Mouse (Mus musculus) kidney, postnatal 0 days (tissue): ENCODE data around the gene Pcdh9. TPM values are rescaled to one million over a fixed set of nuclear protein-coding genes. Genes with fewer than 3 reads are reported as not detected.

Source experiments
- ATAC-seq: fragments of 200-750 bp; cut with Nextera tagmentation; replicated peaks from 2 replicates; pipeline ENCODE4 v1.8.0; 2017; ENCODE audit warnings: low read depth, moderate number of reproducible peaks, moderate TSS enrichment, moderate library complexity; ENCODE audit not compliant: low FRiP score
- DNase-seq: peaks from one replicate; pipeline ENCODE4 v3.0.0-alpha.2; 2016; ENCODE audit warnings: low spot score
- H3K27ac ChIP-seq: fragments of 300-500 bp; sonication (generic); 2 replicates; pipeline ENCODE4 v1.5.1; 2014; ENCODE audit warnings: mild to moderate bottlenecking
- H3K27me3 ChIP-seq: fragments of 300-500 bp; sonication (generic); 2 replicates; pipeline ENCODE4 v1.6.1; 2014; ENCODE audit warnings: low read length, mixed read lengths; ENCODE audit not compliant: insufficient read depth
- H3K36me3 ChIP-seq: fragments of 300-500 bp; sonication (generic); 2 replicates; pipeline ENCODE4 v1.6.1; 2014; ENCODE audit warnings: low read length, mixed read lengths; ENCODE audit not compliant: insufficient read depth
- H3K4me1 ChIP-seq: fragments of 300-500 bp; sonication (generic); replicated peaks from 2 replicates; pipeline ENCODE4 v1.6.1; 2014; ENCODE audit warnings: antibody characterized with exemption, low read length, mixed read lengths; ENCODE audit not compliant: insufficient read depth
- H3K4me2 ChIP-seq: fragments of 300-500 bp; sonication (generic); 2 replicates; pipeline ENCODE4 v1.6.1; 2014; ENCODE audit warnings: mild to moderate bottlenecking, low read length, moderate library complexity, mixed read lengths
- H3K4me3 ChIP-seq: fragments of 300-500 bp; sonication (generic); replicated peaks from 2 replicates; pipeline ENCODE4 v1.5.1; 2014; ENCODE audit warnings: low read depth, low read length
- H3K9ac ChIP-seq: fragments of 300-500 bp; sonication (generic); 2 replicates; pipeline ENCODE4 v1.6.1; 2014; ENCODE audit warnings: low read depth, low read length
- H3K9me3 ChIP-seq: fragments of 300-500 bp; sonication (generic); replicated peaks from 2 replicates; pipeline ENCODE4 v1.6.1; 2016; ENCODE audit warnings: low read length, inconsistent platforms, mixed read lengths
- CTCF ChIP-seq: IDR thresholded peaks from 2 replicates; pipeline ENCODE4 v1.5.1; 2016; ENCODE audit warnings: antibody characterized with exemption, low read depth, mild to moderate bottlenecking, moderate library complexity
- WGBS: fragments of 180-500 bp; shearing (Covaris S2); extraction: QIAGEN DNeasy Blood & Tissue Kit; methylation state at CpG from one replicate; pipeline ENCODE4 v1.1.7; 2014; 5-methylcytosine and 5-hydroxymethylcytosine counted together
- polyA plus RNA-seq: library from polyadenylated mRNA; unstranded; fragments of >200 nt; fragmentation: Nextera tagmentation; extraction: Ambion mirVana; gene quantifications from 2 replicates; pipeline ENCODE4 v1.2.1, GENCODE M21; 2015

Gene Pcdh9
- polyA plus RNA-seq, 1 experiment from 2014 or later, result 8.8 TPM

- H3K9me3 ChIP-seq, result no peaks in the 10 kb centered on the region
- no peaks in the 10 kb centered on the region for H3K27me3 ChIP-seq
- no peak for ATAC-seq
- H3K9ac ChIP-seq, result no peak overlapping the region
- H3K27ac ChIP-seq, result no peak overlapping the region
- 64% methylated on average over 1 of the region's 1 CpGs for WGBS
- H3K4me3 ChIP-seq, result no peak overlapping the region
- no peak for TF ChIP-seq CTCF
- H3K4me1 ChIP-seq, result no peaks in the 10 kb centered on the region
- H3K36me3 ChIP-seq, result no peaks in the 10 kb centered on the region
- no peak overlapping the region for H3K4me2 ChIP-seq
- no peak for DNase-seq
These were observed 453.3 kb downstream of the Pcdh9 start for GRCm38 (mm10) chr14:93437226-93437625.

- Histone ChIP-seq H3K9ac (no peak overlapping the region), H3K27ac (no peak overlapping the region), H3K36me3 (no peaks in the 10 kb centered on the region), H3K4me3 (no peak overlapping the region), H3K4me2 (no peak overlapping the region), H3K4me1 (no peaks in the 10 kb centered on the region), H3K27me3 (no peaks in the 10 kb centered on the region), H3K9me3 (no peaks in the 10 kb centered on the region)
- TF ChIP-seq CTCF, result no peak
- ATAC-seq (no peak), DNase-seq (no peak)
- WGBS, result 60% methylated on average over 3 of the region's 3 CpGs
These were observed 473.7 kb downstream of the Pcdh9 start for GRCm38 (mm10) chr14:93416752-93417151.

GRCm38 (mm10) chr14:93415496-93415895 lies 475.0 kb downstream of the Pcdh9 start:
- Histone ChIP-seq H3K27me3 (no peaks in the 10 kb centered on the region), H3K4me3 (no peak overlapping the region), H3K27ac (no peak overlapping the region), H3K9ac (no peak overlapping the region), H3K4me1 (no peaks in the 10 kb centered on the region), H3K9me3 (no peaks in the 10 kb centered on the region), H3K36me3 (no peaks in the 10 kb centered on the region), H3K4me2 (no peak overlapping the region)
- no peak for TF ChIP-seq CTCF
- no peak for ATAC-seq
- WGBS, result 90% methylated on average over 2 of the region's 2 CpGs
- no peak for DNase-seq

GRCm38 (mm10) chr14:93409314-93409713 lies 481.2 kb downstream of the Pcdh9 start:
- WGBS, result 30% methylated on average over 1 of the region's 1 CpGs
- no peaks in the 10 kb centered on the region for H3K27me3 ChIP-seq
- H3K9ac ChIP-seq, result no peak overlapping the region
- H3K4me3 ChIP-seq, result no peak overlapping the region
- H3K27ac ChIP-seq, result no peak overlapping the region
- TF ChIP-seq CTCF, result no peak
- no peaks in the 10 kb centered on the region for H3K4me1 ChIP-seq
- H3K4me2 ChIP-seq, result no peak overlapping the region
- DNase-seq (no peak), ATAC-seq (no peak)
- H3K9me3 ChIP-seq, result no peaks in the 10 kb centered on the region
- H3K36me3 ChIP-seq, result no peaks in the 10 kb centered on the region

- no peak for ATAC-seq
- no peak overlapping the region for H3K27ac ChIP-seq
- no peaks in the 10 kb centered on the region for H3K9me3 ChIP-seq
- WGBS, result 85% methylated on average over 5 of the region's 5 CpGs
- H3K4me1 ChIP-seq, result no peaks in the 10 kb centered on the region
- no peaks in the 10 kb centered on the region for H3K36me3 ChIP-seq
- H3K9ac ChIP-seq, result no peak overlapping the region
- H3K4me3 ChIP-seq, result no peak overlapping the region
- no peak overlapping the region for H3K4me2 ChIP-seq
- no peak for TF ChIP-seq CTCF
- DNase-seq, result no peak
- no peaks in the 10 kb centered on the region for H3K27me3 ChIP-seq
These were observed 482.7 kb downstream of the Pcdh9 start for GRCm38 (mm10) chr14:93407747-93408146.

GRCm38 (mm10) chr14:93385090-93385489 lies 505.4 kb downstream of the Pcdh9 start:
- Histone ChIP-seq H3K4me2 (no peak overlapping the region), H3K9ac (no peak overlapping the region), H3K9me3 (no peaks in the 10 kb centered on the region), H3K36me3 (no peaks in the 10 kb centered on the region), H3K4me1 (no peaks in the 10 kb centered on the region), H3K27ac (no peak overlapping the region), H3K4me3 (no peak overlapping the region), H3K27me3 (no peaks in the 10 kb centered on the region)
- DNase-seq, result no peak
- 67% methylated on average over 2 of the region's 2 CpGs for WGBS
- no peak for TF ChIP-seq CTCF
- no peak for ATAC-seq

- 47% methylated on average over 4 of the region's 4 CpGs for WGBS
- no peak for DNase-seq
These were observed 509.3 kb downstream of the Pcdh9 start for GRCm38 (mm10) chr14:93381163-93381562.

More at GRCm38 (mm10) chr14:93381163-93381562, 509.3 kb downstream of the Pcdh9 start:
- Histone ChIP-seq H3K9ac (no peak overlapping the region), H3K27ac (no peak overlapping the region), H3K27me3 (no peaks in the 10 kb centered on the region), H3K4me3 (no peak overlapping the region), H3K36me3 (no peaks in the 10 kb centered on the region), H3K4me1 (no peaks in the 10 kb centered on the region), H3K4me2 (no peak overlapping the region), H3K9me3 (no peaks in the 10 kb centered on the region)
- TF ChIP-seq CTCF, result peak; percentile 46; the same call in 1 of the 2 replicates
- ATAC-seq, result no peak
